Mouse (Mus musculus) midbrain, embryonic 11.5 days (tissue): ENCODE measurements at regions not wholly inside any gene's neighbourhood (a gene's known extent, or its start where the extent isn't known, plus 50 kb on each side); places are given as distances from the start of the nearest gene placed in this dataset.

Experiments used
- ATAC-seq: fragments of 200-750 bp; cut with Nextera tagmentation; 2 replicates; pipeline ENCODE4 v1.8.0; 2017; ENCODE audit warnings: moderate TSS enrichment, moderate library complexity; ENCODE audit not compliant: low FRiP score
- DNase-seq: peaks from one replicate; pipeline ENCODE4 v3.0.0; 2015; ENCODE audit warnings: low spot score; ENCODE audit errors: missing footprints
- H3K27ac ChIP-seq: fragments of 300-500 bp; sonication (generic); 2 replicates; pipeline ENCODE4 v1.5.1; 2014; ENCODE audit warnings: low read depth, low read length
- H3K27me3 ChIP-seq: fragments of 300-500 bp; sonication (generic); 2 replicates; pipeline ENCODE4 v1.6.1; 2014; ENCODE audit warnings: mild to moderate bottlenecking, low read length, moderate library complexity, mixed read lengths; ENCODE audit not compliant: control insufficient read depth, insufficient read depth
- H3K36me3 ChIP-seq: fragments of 300-500 bp; sonication (generic); 2 replicates; pipeline ENCODE4 v1.6.1; 2014; ENCODE audit warnings: mild to moderate bottlenecking, low read length, moderate library complexity, mixed read lengths; ENCODE audit not compliant: control insufficient read depth, insufficient read depth
- H3K4me1 ChIP-seq: fragments of 300-500 bp; sonication (generic); 2 replicates; pipeline ENCODE4 v1.6.1; 2014; ENCODE audit warnings: low read length; ENCODE audit not compliant: control insufficient read depth, insufficient read depth
- H3K4me2 ChIP-seq: fragments of 300-500 bp; sonication (generic); 2 replicates; pipeline ENCODE4 v1.6.1; 2014; ENCODE audit warnings: mild to moderate bottlenecking, moderate library complexity
- H3K4me3 ChIP-seq: fragments of 300-500 bp; sonication (generic); 2 replicates; pipeline ENCODE4 v1.5.1; 2014; ENCODE audit warnings: low read depth, low read length
- H3K9ac ChIP-seq: fragments of 300-500 bp; sonication (generic); 2 replicates; pipeline ENCODE4 v1.6.1; 2014; ENCODE audit warnings: low read length
- H3K9me3 ChIP-seq: fragments of 300-500 bp; sonication (generic); 2 replicates; pipeline ENCODE4 v1.6.1; 2016; ENCODE audit warnings: low read length; ENCODE audit not compliant: control insufficient read depth
- WGBS: fragments of 180-500 bp; shearing (Covaris S2); extraction: QIAGEN DNeasy Blood & Tissue Kit; methylation state at CpG from one replicate; pipeline ENCODE4 v1.1.7; 2014; 5-methylcytosine and 5-hydroxymethylcytosine counted together

- ATAC-seq (no peak), DNase-seq (no peak)
- Histone ChIP-seq H3K4me2 (no peak overlapping the region), H3K9ac (no peak overlapping the region), H3K36me3 (no peaks in the 10 kb centered on the region), H3K9me3 (no peaks in the 10 kb centered on the region), H3K27ac (no peak overlapping the region), H3K4me1 (no peaks in the 10 kb centered on the region), H3K27me3 (no peaks in the 10 kb centered on the region), H3K4me3 (no peak overlapping the region)
- WGBS: 66% methylated on average over 5 of the region's 5 CpGs
These were observed 290.7 kb upstream of the Zmiz1 start for GRCm38 (mm10) chr14:25168310-25168709.

- Histone ChIP-seq H3K4me3 (no peak overlapping the region), H3K36me3 (no peaks in the 10 kb centered on the region), H3K27me3 (no peaks in the 10 kb centered on the region), H3K9ac (no peak overlapping the region), H3K4me2 (no peak overlapping the region), H3K4me1 (no peaks in the 10 kb centered on the region), H3K9me3 (no peaks in the 10 kb centered on the region), H3K27ac (no peak overlapping the region)
- DNase-seq (no peak), ATAC-seq (no peak)
- WGBS: 77% methylated on average over 6 of the region's 6 CpGs
These were observed 285.7 kb upstream of the Zmiz1 start for GRCm38 (mm10) chr14:25173281-25173680.

- WGBS: 73% methylated on average over 6 of the region's 6 CpGs
- Histone ChIP-seq H3K4me1 (no peaks in the 10 kb centered on the region), H3K9me3 (no peaks in the 10 kb centered on the region), H3K36me3 (no peaks in the 10 kb centered on the region), H3K27me3 (no peaks in the 10 kb centered on the region), H3K9ac (no peak overlapping the region), H3K27ac (no peak overlapping the region), H3K4me2 (no peak overlapping the region), H3K4me3 (no peak overlapping the region)
- no peak for ATAC-seq
- DNase-seq: no peak
These were observed 285.1 kb upstream of the Zmiz1 start for GRCm38 (mm10) chr14:25173873-25174272.

- H3K27me3 ChIP-seq: no peaks in the 10 kb centered on the region
- H3K4me3 ChIP-seq: no peak overlapping the region
- H3K27ac ChIP-seq: no peak overlapping the region
- ATAC-seq: no peak
- DNase-seq: no peak
- no peaks in the 10 kb centered on the region for H3K36me3 ChIP-seq
- 43% methylated on average over 2 of the region's 2 CpGs for WGBS
- H3K4me1 ChIP-seq: no peaks in the 10 kb centered on the region
- H3K4me2 ChIP-seq: no peak overlapping the region
- no peaks in the 10 kb centered on the region for H3K9me3 ChIP-seq
- H3K9ac ChIP-seq: no peak overlapping the region
These were observed 284.6 kb upstream of the Zmiz1 start for GRCm38 (mm10) chr14:25174402-25174801.

GRCm38 (mm10) chr14:25176206-25176605 is 282.8 kb upstream of the Zmiz1 start:
- no peak for ATAC-seq
- H3K4me1 ChIP-seq: no peaks in the 10 kb centered on the region

GRCm38 (mm10) chr14:25180126-25180525 is 278.9 kb upstream of the Zmiz1 start:
- no peak overlapping the region for H3K27ac ChIP-seq
- DNase-seq (no peak), ATAC-seq (no peak)
- H3K36me3 ChIP-seq: no peaks in the 10 kb centered on the region
- no peak overlapping the region for H3K4me2 ChIP-seq
- no peaks in the 10 kb centered on the region for H3K4me1 ChIP-seq
- 70% methylated on average over 9 of the region's 9 CpGs for WGBS
- no peak overlapping the region for H3K4me3 ChIP-seq
- no peaks in the 10 kb centered on the region for H3K9me3 ChIP-seq
- no peak overlapping the region for H3K9ac ChIP-seq
- H3K27me3 ChIP-seq: no peaks in the 10 kb centered on the region

More at GRCm38 (mm10) chr14:25176206-25176605, 282.8 kb upstream of the Zmiz1 start:
- 76% methylated on average over 6 of the region's 6 CpGs for WGBS
- Histone ChIP-seq H3K27me3 (no peaks in the 10 kb centered on the region), H3K9ac (no peak overlapping the region), H3K36me3 (no peaks in the 10 kb centered on the region), H3K4me2 (no peak overlapping the region), H3K9me3 (no peaks in the 10 kb centered on the region), H3K27ac (no peak overlapping the region), H3K4me3 (no peak overlapping the region)
- no peak for DNase-seq

GRCm38 (mm10) chr14:25181406-25181805 is 277.6 kb upstream of the Zmiz1 start:
- Histone ChIP-seq H3K9me3 (no peaks in the 10 kb centered on the region), H3K27me3 (no peaks in the 10 kb centered on the region), H3K4me3 (no peak overlapping the region), H3K4me2 (no peak overlapping the region), H3K4me1 (peaks cover 11% of the 10 kb centered on the region), H3K9ac (no peak overlapping the region), H3K27ac (no peak overlapping the region), H3K36me3 (no peaks in the 10 kb centered on the region)
- 59% methylated on average over 2 of the region's 2 CpGs for WGBS
- no peak for DNase-seq
- no peak for ATAC-seq

GRCm38 (mm10) chr14:25184042-25184441 is 274.9 kb upstream of the Zmiz1 start:
- no peak overlapping the region for H3K4me3 ChIP-seq
- H3K27me3 ChIP-seq: no peaks in the 10 kb centered on the region
- ATAC-seq (no peak), DNase-seq (no peak)
- no peaks in the 10 kb centered on the region for H3K9me3 ChIP-seq
- H3K9ac ChIP-seq: no peak overlapping the region
- H3K4me1 ChIP-seq: peaks cover 15% of the 10 kb centered on the region
- 75% methylated on average over 5 of the region's 5 CpGs for WGBS
- H3K36me3 ChIP-seq: no peaks in the 10 kb centered on the region
- no peak overlapping the region for H3K4me2 ChIP-seq
- no peak overlapping the region for H3K27ac ChIP-seq

GRCm38 (mm10) chr14:25184875-25185274 is 274.1 kb upstream of the Zmiz1 start:
- Histone ChIP-seq H3K27ac (no peak overlapping the region), H3K9me3 (no peaks in the 10 kb centered on the region), H3K4me3 (no peak overlapping the region), H3K4me1 (peaks cover 15% of the 10 kb centered on the region), H3K9ac (no peak overlapping the region), H3K4me2 (no peak overlapping the region), H3K27me3 (no peaks in the 10 kb centered on the region), H3K36me3 (no peaks in the 10 kb centered on the region)
- no peak for DNase-seq
- ATAC-seq: no peak
- WGBS: 88% methylated on average over 1 of the region's 1 CpGs

GRCm38 (mm10) chr14:25185556-25185958 is 273.4 kb upstream of the Zmiz1 start:
- no peak overlapping the region for H3K4me3 ChIP-seq
- H3K36me3 ChIP-seq: no peaks in the 10 kb centered on the region
- 0 out of 2 replicates have a peak overlapping the region, but pooled peaks have one; percentile 30 for H3K27ac ChIP-seq
- peak overlapping the region; percentile 38 for H3K9ac ChIP-seq
- 45% methylated on average over 10 of the region's 10 CpGs for WGBS
- peaks cover 15% of the 10 kb centered on the region for H3K4me1 ChIP-seq
- ATAC-seq (peak; percentile 50; the same call in 1 of the 2 replicates), DNase-seq (peak; percentile 90)
- no peak overlapping the region for H3K4me2 ChIP-seq
- H3K27me3 ChIP-seq: no peaks in the 10 kb centered on the region
- H3K9me3 ChIP-seq: no peaks in the 10 kb centered on the region
